Mouse (Mus musculus) intestine, embryonic 16.5 days (tissue): Measurements from ENCODE around the gene Slc2a2. TPM values are rescaled to one million over a fixed set of nuclear protein-coding genes. Genes with fewer than 3 reads are reported as not detected.

Experiments used
- ATAC-seq: fragments of 200-750 bp; cut with Nextera tagmentation; 2 replicates; pipeline ENCODE4 v1.8.0; 2017; ENCODE audit warnings: moderate TSS enrichment, moderate library complexity
- H3K27ac ChIP-seq: fragments of 300-500 bp; sonication (generic); 2 replicates; pipeline ENCODE4 v1.5.1; 2014; ENCODE audit warnings: mild to moderate bottlenecking, low read length
- H3K27me3 ChIP-seq: fragments of 300-500 bp; sonication (generic); replicated peaks from 2 replicates; pipeline ENCODE4 v1.6.1; 2014; ENCODE audit warnings: low read length, control low read depth, mixed read lengths; ENCODE audit not compliant: control insufficient read depth, insufficient read depth
- H3K36me3 ChIP-seq: fragments of 300-500 bp; sonication (generic); 2 replicates; pipeline ENCODE4 v1.6.1; 2014; ENCODE audit warnings: low read length, control low read depth; ENCODE audit not compliant: control insufficient read depth, insufficient read depth
- H3K4me1 ChIP-seq: fragments of 300-500 bp; sonication (generic); 2 replicates; pipeline ENCODE4 v1.6.1; 2014; ENCODE audit warnings: low read length, control low read depth, mixed read lengths; ENCODE audit not compliant: control insufficient read depth, insufficient read depth
- H3K4me2 ChIP-seq: fragments of 300-500 bp; sonication (generic); 2 replicates; pipeline ENCODE4 v1.6.1; 2014; ENCODE audit warnings: low read depth, low read length, control low read depth
- H3K4me3 ChIP-seq: fragments of 300-500 bp; sonication (generic); 2 replicates; pipeline ENCODE4 v1.5.1; 2014; ENCODE audit warnings: mild to moderate bottlenecking, low read length
- H3K9ac ChIP-seq: fragments of 300-500 bp; sonication (generic); 2 replicates; pipeline ENCODE4 v1.6.1; 2014; ENCODE audit warnings: low read depth, low read length
- H3K9me3 ChIP-seq: fragments of 300-500 bp; sonication (generic); 2 replicates; pipeline ENCODE4 v1.6.1; 2016; ENCODE audit warnings: low read length, control low read depth; ENCODE audit not compliant: control insufficient read depth
- WGBS: fragments of 180-500 bp; shearing (Covaris S2); extraction: QIAGEN DNeasy Blood & Tissue Kit; methylation state at CpG from one replicate; pipeline ENCODE4 v1.1.7; 2014; 5-methylcytosine and 5-hydroxymethylcytosine counted together
- polyA plus RNA-seq: library from polyadenylated mRNA; unstranded; fragments of >200 nt; fragmentation: Nextera tagmentation; extraction: Ambion mirVana; gene quantifications from 2 replicates; pipeline ENCODE4 v1.2.1, GENCODE M21; 2015

Slc2a2 gene
- polyA plus RNA-seq: 14.3 and 21.9 TPM in 2 replicates

GRCm38 (mm10) chr3:28697797-28698196 is at the start of gene Slc2a2:
Gene Slc2a2 (plus strand): TSS chr3:28697903.
- Histone ChIP-seq H3K4me3 (peak within 1 kb of the TSS; percentile 9; the same call in 1 of the 2 replicates), H3K4me2 (no peak within 1 kb of the TSS; the same call in 1 of the 2 replicates), H3K27ac (no peak within 1 kb of the TSS; the same call in 1 of the 2 replicates), H3K9ac (no peak within 1 kb of the TSS), H3K36me3 (no peaks in the 10 kb centered on the region), H3K4me1 (no peaks in the 10 kb centered on the region), H3K9me3 (no peaks in the 10 kb centered on the region), H3K27me3 (no peaks in the 10 kb centered on the region)
- 85% methylated on average over 2 of the region's 2 CpGs for WGBS
- ATAC-seq: no peak

GRCm38 (mm10) chr3:28652574-28652973 is 45.1 kb upstream of the Slc2a2 start:
- H3K4me1 ChIP-seq: no peaks in the 10 kb centered on the region
- 80% methylated on average over 3 of the region's 3 CpGs for WGBS
- 0 out of 2 replicates have a peak, but pooled peaks cover 2% of the 10 kb centered on the region for H3K36me3 ChIP-seq
- H3K9ac ChIP-seq: no peak overlapping the region
- no peak overlapping the region for H3K4me3 ChIP-seq
- H3K27ac ChIP-seq: no peak overlapping the region
- no peaks in the 10 kb centered on the region for H3K9me3 ChIP-seq
- H3K4me2 ChIP-seq: no peak overlapping the region
- no peak for ATAC-seq
- H3K27me3 ChIP-seq: no peaks in the 10 kb centered on the region

- 0 out of 2 replicates have a peak, but pooled peaks cover 2% of the 10 kb centered on the region for H3K36me3 ChIP-seq
- WGBS: 66% methylated on average over 3 of the region's 3 CpGs
- no peak overlapping the region for H3K4me2 ChIP-seq
- no peaks in the 10 kb centered on the region for H3K9me3 ChIP-seq
- no peak overlapping the region for H3K27ac ChIP-seq
- H3K9ac ChIP-seq: no peak overlapping the region
- H3K27me3 ChIP-seq: no peaks in the 10 kb centered on the region
- no peak overlapping the region for H3K4me3 ChIP-seq
- ATAC-seq: no peak
- H3K4me1 ChIP-seq: no peaks in the 10 kb centered on the region
Observed at GRCm38 (mm10) chr3:28653043-28653442, 44.7 kb upstream of the Slc2a2 start.

GRCm38 (mm10) chr3:28654740-28655139 is 43.0 kb upstream of the Slc2a2 start:
- Histone ChIP-seq H3K27me3 (no peaks in the 10 kb centered on the region), H3K4me2 (no peak overlapping the region), H3K36me3 (0 out of 2 replicates have a peak, but pooled peaks cover 2% of the 10 kb centered on the region), H3K4me3 (no peak overlapping the region), H3K27ac (no peak overlapping the region), H3K4me1 (no peaks in the 10 kb centered on the region), H3K9ac (no peak overlapping the region), H3K9me3 (no peaks in the 10 kb centered on the region)
- no peak for ATAC-seq

- 0 out of 2 replicates have a peak, but pooled peaks cover 2% of the 10 kb centered on the region for H3K36me3 ChIP-seq
- 25% methylated on average over 1 of the region's 1 CpGs for WGBS
- no peak for ATAC-seq
Observed at GRCm38 (mm10) chr3:28658349-28658748, 39.4 kb upstream of the Slc2a2 start.

GRCm38 (mm10) chr3:28680851-28681250 is 16.9 kb upstream of the Slc2a2 start:
- Histone ChIP-seq H3K27me3 (no peaks in the 10 kb centered on the region), H3K4me2 (no peak overlapping the region), H3K9me3 (no peaks in the 10 kb centered on the region), H3K36me3 (peaks cover 2% of the 10 kb centered on the region; the same call in 1 of the 2 replicates), H3K4me3 (no peak overlapping the region), H3K27ac (no peak overlapping the region), H3K9ac (no peak overlapping the region), H3K4me1 (no peaks in the 10 kb centered on the region)
- WGBS: 88% methylated on average over 7 of the region's 7 CpGs
- ATAC-seq: no peak

More at GRCm38 (mm10) chr3:28658349-28658748, 39.4 kb upstream of the Slc2a2 start:
- Histone ChIP-seq H3K9me3 (no peaks in the 10 kb centered on the region), H3K9ac (no peak overlapping the region), H3K4me2 (no peak overlapping the region), H3K4me1 (no peaks in the 10 kb centered on the region), H3K27me3 (no peaks in the 10 kb centered on the region), H3K4me3 (no peak overlapping the region), H3K27ac (no peak overlapping the region)

GRCm38 (mm10) chr3:28681866-28682265 is 15.8 kb upstream of the Slc2a2 start:
- peak; percentile 50; the same call in 1 of the 2 replicates for ATAC-seq
- WGBS: 28% methylated on average over 6 of the region's 6 CpGs
- Histone ChIP-seq H3K4me2 (no peak overlapping the region), H3K27me3 (no peaks in the 10 kb centered on the region), H3K27ac (no peak overlapping the region), H3K4me3 (no peak overlapping the region), H3K9ac (no peak overlapping the region), H3K36me3 (peaks cover 2% of the 10 kb centered on the region; the same call in 1 of the 2 replicates), H3K4me1 (no peaks in the 10 kb centered on the region), H3K9me3 (no peaks in the 10 kb centered on the region)

GRCm38 (mm10) chr3:28682411-28682810 is 15.3 kb upstream of the Slc2a2 start:
- Histone ChIP-seq H3K36me3 (peaks cover 2% of the 10 kb centered on the region; the same call in 1 of the 2 replicates), H3K27me3 (no peaks in the 10 kb centered on the region), H3K4me3 (no peak overlapping the region), H3K9ac (no peak overlapping the region), H3K4me2 (no peak overlapping the region), H3K4me1 (no peaks in the 10 kb centered on the region), H3K27ac (no peak overlapping the region), H3K9me3 (no peaks in the 10 kb centered on the region)
- WGBS: 77% methylated on average over 3 of the region's 3 CpGs
- ATAC-seq: no peak

- no peak overlapping the region for H3K4me3 ChIP-seq
- H3K27me3 ChIP-seq: no peaks in the 10 kb centered on the region
- ATAC-seq: no peak
- no peak overlapping the region for H3K4me2 ChIP-seq
- WGBS: 75% methylated on average over 2 of the region's 2 CpGs
- no peaks in the 10 kb centered on the region for H3K9me3 ChIP-seq
- no peak overlapping the region for H3K9ac ChIP-seq
- H3K4me1 ChIP-seq: no peaks in the 10 kb centered on the region
- no peaks in the 10 kb centered on the region for H3K36me3 ChIP-seq
- no peak overlapping the region for H3K27ac ChIP-seq
Observed at GRCm38 (mm10) chr3:28685510-28685909, 12.2 kb upstream of the Slc2a2 start.

GRCm38 (mm10) chr3:28694811-28695210 is 2.9 kb upstream of the Slc2a2 start:
- Histone ChIP-seq H3K4me2 (no peak overlapping the region), H3K36me3 (no peaks in the 10 kb centered on the region), H3K4me1 (no peaks in the 10 kb centered on the region), H3K27me3 (no peaks in the 10 kb centered on the region), H3K4me3 (no peak overlapping the region), H3K27ac (peak overlapping the region; percentile 70), H3K9ac (no peak overlapping the region), H3K9me3 (no peaks in the 10 kb centered on the region)
- peak; percentile 76 for ATAC-seq
- 75% methylated on average over 5 of the region's 5 CpGs for WGBS
